Mouse (Mus musculus) urinary bladder, adult 2 months (tissue): ENCODE data around the gene Usp19. TPM values are rescaled to one million over a fixed set of nuclear protein-coding genes. Genes with fewer than 3 reads are reported as not detected.
A peak's percentile ranks its signal among the peaks of the same experiment; 100 is the strongest.

Source experiments
- DNase-seq: peaks from one replicate; pipeline ENCODE4 v3.0.0; 2022; ENCODE audit warnings: low spot score
- polyA plus RNA-seq: library from polyadenylated mRNA; depleted of rRNA; stranded (reverse); fragments of >200 nt; gene quantifications from 2 replicates; pipeline ENCODE4 v1.2.3, GENCODE M21; 2012; rRNA removed

Gene Usp19
- 133 and 144 TPM in 2 replicates for polyA plus RNA-seq

DNA sequence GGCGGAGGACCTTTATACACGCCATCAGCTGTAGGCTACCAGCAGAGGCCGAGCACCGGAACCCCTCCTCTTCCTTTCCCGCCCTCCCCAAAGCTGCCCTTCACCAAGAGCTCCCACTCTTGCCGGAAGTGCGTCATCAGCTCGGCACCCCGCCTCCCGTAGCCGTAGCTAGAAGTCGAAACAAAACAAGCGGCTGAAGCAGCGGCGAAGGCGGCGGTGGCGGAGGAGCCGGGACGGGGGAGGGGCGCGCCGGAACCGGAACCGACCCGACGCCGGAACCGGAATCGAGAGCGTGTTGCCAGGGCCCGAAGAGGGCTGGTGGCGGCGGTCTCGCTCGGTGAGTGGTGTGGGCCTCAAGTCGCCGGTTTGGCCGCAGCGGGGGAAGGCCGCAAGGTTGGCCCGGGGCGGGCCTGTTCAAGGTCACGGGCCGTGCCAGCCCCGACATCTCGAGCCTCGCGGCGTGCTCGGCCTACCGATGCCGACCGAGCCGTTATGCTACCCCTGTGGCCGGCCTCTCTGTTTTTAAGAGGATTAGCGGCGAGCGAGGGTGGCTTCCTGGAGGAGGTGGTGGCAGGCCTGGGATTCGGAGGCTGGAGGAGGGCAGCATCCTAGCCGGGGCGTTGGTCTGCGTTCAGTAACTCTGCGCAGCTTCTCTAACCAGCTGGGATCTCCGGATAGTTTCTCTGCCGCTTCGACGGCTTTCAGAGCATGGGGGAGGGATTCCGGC, at the start of gene Usp19:
Usp19 (plus strand) TSS at position 44 of the 727 bp plus-strand sequence.
- peak; percentile 79 for DNase-seq

DNA sequence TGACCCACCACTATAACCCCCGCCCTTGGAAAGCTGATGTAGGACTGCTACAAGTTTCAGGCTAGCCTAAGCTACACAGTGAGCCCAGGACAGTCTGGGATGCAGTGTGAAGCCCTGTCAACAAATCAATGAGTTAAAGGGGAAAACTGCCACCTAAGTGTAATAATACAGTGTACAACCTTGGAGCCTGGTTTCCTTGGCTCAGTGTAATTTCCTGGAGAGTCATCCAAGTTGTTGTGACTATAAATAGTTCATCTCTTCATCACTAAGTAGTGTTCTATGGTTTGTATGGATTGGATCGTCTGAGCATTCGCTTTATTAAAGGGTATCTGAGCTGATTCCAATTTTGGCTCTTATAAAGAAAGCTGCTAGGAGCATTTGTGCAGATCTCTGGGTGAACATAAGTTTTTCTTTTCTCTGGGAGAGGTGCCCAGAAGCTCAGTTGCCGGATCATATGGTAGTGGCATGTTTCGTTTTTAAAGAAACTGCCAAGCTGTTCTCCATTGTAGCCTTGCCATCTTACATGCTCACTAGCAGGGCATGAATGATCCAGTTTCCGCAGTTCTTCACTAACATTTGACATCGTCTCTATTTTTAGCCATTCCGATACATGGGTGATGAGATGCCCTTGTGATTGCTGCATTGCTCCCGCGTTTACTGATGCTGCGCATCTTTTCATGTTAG, 49.0 kb upstream of the Usp19 start:
- no peak for DNase-seq

DNA sequence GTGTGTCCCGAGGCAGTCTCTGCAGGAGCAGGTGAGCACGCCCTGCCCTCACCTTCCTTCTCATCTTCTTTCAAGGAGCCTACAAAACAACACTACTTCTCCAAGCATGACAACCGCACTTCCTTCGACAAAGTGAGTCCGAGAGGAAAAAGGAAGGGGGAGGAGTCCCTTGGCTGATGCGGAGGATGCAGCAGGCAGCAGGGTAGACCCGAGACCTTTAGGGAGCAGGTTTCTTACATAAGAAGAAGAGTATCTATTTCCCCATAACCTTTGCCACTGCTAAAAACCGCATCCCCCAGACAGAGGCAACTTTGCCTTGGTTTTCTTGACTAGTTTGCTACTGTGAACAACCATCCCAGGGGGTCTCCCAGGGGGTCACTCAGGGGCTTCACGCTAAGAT, 45.3 kb upstream of the Usp19 start:
- no peak for DNase-seq

DNA sequence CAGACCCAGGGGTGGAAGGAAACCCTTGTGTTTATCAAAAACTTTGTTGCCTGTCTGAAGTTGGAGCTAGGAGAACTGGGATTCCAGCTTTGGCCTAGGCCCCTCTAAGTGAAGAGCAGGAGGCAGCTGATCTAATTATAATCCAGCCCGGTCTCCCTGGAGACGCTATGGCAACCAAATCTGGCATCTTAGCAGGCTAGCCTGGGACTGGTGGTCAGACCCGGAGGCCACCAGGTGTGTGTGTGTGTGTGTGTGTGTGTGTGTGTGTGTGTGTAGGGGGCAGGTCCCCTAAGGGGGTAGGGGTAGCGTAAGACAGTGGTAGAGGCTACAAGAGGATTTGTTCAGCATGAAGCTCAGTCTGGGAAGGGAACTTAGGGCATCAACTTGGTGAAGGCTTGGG, 40.5 kb upstream of the Usp19 start:
- DNase-seq, result no peak

DNA sequence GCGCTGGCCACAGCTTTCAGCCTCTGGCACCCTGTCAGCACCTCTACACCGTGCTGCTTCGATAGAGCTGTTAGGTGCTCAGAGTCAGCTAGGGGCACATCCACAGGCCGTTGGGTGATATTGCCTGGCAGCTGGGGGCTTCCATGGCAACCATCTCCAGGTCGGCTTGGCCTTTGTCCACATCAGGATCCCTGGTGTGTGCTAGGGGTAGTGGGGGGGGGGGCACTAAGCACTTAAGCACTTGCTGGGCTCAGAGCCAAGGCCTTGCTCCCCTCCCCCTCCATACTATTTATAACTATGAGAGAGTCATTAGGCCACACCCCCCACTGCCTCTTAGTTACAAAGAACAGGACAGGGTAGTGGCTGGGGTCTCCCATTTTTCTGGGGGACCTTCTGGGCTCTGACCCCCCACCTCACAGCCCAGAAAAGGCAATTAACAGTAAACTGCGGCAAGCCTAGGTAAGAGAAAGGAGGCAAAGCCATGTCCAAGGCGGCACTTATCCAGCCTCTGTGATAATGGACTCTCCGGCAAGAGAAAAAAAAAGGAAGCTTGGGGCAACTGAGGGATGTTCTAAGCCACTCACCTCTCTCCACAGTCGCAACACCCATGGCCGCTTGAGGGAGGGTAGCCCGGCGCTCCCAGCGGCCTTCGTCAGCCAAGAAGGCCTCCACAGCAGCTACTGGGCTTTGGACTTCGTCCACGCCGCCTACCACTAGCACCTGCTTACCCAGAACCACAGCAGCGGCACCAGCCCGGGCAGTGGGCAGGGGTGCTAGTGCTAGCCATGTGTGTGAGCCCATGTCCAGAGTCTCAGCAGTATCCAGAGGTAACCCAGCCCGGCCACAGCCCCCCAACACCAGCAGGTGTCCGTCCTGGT, 39.9 kb upstream of the Usp19 start:
- no peak for DNase-seq

DNA sequence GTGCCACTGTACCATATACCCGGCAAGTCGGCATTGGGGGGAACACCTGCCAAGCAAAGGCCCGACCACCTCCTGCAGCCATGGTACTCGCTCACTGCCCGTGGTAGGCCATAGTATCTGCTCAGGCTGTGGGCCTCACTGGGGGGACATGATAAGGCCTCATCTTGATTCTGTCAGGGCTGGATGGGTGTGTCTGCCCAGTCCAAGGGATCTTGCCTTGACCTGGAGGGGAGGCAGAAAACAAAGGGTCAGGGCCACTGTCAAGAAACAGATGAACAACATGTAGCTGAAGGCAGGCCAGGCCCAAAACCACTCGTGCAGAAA, 39.3 kb upstream of the Usp19 start:
- DNase-seq, result no peak

DNA sequence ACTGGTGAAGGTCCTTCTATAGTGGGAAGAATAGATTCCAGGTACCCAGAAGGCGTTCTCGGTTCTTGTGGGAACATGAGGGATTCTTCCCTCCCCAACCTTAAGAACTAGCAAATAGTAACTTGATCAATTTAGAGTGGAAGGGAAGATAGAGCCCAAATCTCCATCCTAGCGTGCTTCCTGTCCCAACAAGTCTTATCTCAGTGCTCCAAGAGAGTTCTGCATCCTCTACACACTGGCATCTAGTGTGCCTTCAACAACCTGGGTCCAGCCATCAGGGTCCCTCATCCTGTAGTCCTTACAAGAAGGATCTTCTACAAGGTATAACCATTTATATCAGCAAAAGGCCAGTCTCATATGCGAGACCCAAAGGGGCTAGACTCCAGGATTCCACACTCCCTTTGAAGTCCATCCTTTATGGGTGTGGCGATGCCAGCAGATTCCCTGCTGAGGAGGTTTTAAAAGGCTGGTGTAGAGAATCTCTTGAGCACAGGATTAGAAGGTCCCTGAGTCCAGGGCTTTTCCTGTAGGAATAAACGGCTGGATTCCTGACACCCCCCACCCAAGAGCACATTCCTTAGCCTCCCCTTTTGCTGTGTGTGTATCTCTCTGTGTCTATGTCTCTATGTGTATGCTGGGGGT, 38.8 kb upstream of the Usp19 start:
- DNase-seq, result no peak

DNA sequence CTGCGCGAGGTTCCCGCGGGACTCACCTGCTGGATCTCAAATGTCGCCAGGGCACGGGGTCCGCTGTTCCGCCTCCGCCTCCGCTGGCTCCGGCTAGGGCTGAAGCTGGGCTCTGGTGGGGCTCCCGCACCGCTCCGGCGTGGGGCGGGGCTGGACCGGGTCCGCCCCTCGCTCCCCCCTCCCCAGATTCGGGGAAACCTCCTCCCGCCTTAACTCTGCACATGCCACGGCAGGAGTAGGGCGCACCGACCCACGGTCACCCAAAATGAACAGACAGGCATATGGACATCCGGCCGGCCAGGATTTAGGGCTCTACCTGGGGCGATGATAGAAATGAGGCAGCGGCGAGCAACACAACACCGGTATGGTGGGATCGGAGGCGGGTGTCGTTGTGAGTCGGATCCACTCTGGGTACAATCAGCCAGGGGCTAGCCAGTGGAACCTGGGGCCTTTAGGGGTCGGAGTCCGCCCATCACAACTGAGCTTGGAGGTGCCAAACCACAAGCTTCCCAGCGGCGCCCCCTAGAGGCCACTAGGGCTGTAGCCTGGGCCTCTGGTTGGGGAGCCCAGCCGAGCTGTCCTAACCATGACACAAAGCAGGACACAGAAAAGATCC, 38.0 kb upstream of the Usp19 start:
- DNase-seq, result peak; percentile 80

DNA sequence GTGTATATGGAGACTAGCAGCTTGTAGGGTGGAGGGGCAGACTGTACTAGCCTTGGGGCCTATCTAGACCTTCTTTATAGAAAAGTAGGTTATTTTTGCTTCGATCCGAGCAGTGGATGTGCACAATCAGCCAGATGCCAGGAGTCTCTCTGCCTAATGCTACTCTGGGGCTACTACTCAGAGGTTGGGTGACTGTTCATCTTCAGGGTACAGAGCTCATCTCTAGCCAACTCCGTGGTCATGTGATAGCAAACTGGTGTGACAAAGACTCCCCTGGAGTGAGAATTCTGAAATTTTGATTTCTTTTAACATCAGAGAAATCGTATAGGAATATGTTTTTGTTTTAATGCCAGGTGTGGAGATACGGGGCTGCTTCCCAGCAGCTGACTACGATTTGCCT, 37.5 kb upstream of the Usp19 start:
- DNase-seq, result no peak

DNA sequence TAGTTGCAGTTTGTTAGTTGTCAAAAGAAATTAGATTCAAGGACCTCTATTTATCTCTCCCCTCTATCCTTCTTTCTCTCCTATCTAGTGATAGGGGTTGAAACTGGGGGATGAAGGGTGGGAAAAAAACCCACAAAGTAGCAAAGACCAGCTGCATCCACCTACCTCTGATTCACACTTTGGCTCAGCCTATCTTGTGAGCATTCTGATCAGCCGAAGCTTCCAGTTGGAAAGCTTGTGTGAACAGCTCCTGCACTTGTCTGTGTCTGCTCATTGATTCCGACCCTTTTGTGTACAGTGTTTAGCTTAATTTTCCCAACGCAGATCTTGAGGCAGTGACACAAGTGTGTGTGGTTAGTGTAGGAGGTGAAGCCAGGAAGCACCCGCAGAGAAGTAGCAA, 36.9 kb upstream of the Usp19 start:
- DNase-seq, result no peak

DNA sequence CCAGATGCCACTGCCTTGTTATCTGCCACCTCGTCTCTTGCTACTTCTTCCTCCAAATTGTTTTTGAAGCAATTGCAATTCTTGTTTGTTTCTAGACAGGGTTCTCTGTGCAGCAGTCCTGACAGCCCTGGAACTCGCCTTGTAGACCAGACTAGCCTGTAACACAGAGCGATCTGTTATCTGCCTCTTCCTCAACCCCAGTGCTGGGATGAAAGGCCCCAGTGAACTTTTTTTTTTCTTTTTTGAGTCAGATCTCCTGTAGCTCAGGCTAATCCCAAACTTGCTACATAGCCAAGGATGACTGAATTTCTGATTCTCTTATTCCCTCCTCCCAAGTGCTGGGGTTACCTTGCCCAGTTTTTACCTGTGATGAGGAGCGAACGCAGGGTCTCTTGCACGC, 36.0 kb upstream of the Usp19 start:
- no peak for DNase-seq

DNA sequence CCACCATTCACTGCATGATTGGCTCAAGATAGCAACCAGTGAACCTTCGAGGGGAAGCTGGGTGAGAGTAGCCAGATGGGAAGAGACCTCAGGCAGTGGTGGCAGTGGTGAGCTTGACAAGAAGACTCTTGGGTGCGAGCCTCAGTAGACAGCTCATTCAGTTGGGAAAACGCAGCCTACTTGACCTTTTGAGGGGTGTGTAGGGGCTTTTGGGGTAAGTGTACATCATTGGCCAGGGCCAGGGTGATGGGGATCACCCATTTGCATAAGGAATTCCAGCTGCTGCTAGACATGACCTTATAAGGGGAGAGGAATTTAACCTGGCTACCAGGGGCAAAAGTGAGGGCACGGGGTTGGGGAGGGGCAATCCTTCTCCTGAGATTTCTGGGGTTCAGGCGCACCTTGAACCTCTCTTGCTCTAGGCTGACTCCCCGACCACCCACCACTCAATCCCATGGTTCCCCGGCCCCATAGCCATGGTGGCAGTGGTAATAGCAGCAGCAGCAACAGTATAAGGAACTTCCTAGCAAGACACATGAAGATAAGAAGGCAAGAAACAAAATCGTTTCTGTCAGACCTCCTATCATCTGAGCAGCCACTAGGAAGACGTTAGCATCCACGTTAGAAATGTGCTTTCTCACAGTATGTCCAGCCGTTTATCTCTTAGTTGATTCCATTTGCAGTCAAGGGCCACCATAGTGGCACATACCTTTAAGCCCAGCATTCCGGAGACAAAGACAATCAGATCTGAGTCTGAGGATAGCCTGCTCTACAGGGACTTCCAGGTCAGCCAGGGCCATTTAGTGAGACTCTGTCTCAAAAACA, 34.4 kb upstream of the Usp19 start:
- no peak for DNase-seq

DNA sequence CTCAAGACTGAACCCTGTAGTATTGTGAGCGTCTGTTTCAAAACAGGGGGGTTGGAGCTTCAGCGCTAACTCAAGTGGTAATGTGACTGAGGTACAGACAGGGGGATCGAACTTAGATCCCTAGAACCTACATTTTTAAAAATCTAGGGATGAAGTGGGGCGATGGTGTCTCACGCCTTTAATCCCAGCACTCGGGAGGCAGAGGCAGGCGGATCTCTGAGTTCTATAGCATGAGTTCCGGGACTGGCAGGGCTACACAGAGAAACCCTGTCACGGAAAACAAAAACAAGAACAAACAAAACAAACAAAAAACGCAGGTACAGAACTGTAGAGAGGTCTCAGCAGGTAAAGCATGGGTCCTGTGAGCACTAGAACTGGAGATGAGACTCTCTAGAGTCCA, 33.4 kb upstream of the Usp19 start:
- DNase-seq, result no peak

DNA sequence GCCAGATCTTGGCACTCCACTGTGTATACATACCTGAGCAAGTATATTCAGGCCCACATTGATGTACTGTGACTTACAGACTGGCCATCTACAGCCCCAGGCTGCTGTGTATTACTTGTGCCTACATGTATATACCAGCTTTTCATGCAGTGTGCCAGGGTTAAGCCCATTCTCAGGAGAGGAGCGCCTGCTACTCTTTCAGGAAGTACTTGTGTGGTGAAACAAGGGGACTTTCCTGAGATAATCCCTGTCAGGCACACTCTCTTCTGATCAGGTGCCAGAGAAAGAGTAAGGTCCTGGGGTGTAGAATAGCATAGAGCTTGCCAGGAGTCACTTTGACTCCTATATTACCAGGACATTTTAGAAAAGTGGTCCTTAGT, 30.5 kb upstream of the Usp19 start:
- DNase-seq, result no peak

DNA sequence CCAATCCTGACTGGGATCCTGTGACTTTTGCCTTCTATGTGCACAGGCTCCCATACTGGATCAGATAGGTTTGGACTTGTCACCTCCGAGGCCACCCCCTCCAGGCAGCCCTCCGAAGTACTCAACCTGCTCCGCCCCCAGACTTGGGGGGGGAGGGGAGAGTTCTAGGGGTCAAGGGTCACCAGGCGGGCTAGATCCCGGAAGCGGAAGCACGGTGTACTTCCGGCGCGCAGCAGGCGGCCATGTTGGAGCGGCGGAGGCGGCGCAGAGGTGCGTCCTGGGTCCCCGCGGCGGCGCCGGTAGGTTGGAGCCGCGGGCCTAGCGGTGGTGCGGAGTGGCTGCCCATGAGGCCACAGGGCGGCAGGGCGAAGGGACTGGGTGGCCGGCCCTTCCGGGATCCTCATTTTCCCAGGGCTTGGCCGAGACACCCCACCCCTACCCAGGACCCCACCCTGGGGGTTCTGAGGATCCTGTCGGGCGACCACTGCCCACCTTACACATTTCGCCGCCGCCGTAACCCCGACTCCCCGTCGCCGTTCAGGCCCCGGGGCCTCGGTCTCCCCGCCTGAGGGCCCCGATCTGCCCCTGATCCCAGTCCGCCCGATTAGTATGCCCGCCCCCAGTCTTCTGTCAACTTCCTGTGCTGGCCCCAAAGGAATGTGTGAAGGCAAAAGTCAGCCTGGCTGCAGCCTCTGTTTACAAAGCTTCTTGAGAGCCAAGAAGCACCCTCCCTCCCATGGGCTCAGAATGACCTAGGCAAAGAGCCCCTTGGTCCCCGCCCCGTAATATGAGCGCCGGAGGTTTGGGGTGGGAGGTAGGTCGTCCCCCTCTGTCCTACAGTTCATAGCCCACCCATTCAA, 29.9 kb upstream of the Usp19 start, which contains the start of gene Ccdc71:
Ccdc71 (plus strand) TSS at position 209 of the 860 bp plus-strand sequence.
- peak; percentile 70 for DNase-seq

DNA sequence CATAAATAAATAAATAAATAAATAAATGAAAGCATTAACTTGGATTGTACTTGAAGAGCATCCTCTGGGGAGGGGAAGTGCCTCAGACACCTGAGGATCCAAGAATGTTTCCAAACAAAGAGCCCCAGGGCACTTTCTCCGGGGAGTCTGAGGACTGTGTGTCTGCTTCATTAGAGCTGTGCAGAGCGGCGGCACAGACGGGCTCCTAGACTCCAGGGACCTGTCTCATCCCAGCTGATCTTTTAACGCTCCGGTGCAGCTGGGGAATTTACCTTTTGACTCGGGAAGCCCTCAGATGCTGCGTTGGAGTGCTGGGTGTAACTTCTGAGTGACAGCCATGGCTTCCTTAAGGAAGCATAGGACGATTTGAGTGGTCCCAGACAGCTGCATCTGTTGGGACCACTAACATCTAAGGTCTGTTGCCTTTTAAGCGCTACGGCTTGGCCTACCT, 29.2 kb upstream of the Usp19 start, which contains the start of gene Klhdc8b:
Klhdc8b (minus strand) TSS at position 401 of the 451 bp plus-strand sequence.
- DNase-seq, result no peak

DNA sequence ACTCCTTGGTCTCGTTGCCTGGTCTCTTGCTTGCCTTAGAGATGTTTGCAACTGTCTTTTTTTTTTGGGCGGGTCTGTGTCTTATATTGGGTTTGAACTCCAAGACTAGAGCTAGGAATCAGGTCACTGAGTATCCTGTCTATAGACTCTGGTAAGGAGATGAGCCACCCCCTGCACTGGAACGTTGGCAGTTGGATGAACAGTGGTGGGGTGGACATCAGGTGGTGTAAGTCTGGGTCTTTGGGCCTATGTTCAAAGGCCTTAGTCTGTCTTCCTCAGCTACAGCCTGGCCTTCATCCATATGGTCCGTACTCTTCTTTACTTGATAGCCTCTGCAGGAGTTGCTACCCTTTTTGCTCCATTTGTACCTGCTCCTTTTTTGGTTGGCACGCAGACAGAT, 28.7 kb upstream of the Usp19 start:
- DNase-seq, result no peak

DNA sequence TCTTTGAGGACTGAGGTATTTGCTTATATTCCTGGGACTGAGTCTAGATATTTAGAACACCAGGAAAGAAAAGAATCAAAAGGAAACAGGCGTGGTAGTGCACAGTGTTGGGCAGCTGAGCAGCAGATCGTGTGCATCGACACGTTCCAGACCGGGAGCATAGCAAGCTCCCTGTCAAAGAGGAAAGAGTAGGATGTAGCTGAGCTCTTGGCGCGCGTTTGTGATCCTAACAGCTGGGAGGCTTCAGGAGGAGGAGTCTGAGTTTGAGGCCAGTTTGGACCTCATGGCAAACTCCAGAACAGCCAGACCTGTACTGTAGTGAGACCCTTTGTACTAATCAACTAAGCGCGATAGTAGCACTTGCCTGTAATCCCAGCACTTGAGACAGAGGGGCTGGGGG, 28.2 kb upstream of the Usp19 start:
- DNase-seq, result no peak

DNA sequence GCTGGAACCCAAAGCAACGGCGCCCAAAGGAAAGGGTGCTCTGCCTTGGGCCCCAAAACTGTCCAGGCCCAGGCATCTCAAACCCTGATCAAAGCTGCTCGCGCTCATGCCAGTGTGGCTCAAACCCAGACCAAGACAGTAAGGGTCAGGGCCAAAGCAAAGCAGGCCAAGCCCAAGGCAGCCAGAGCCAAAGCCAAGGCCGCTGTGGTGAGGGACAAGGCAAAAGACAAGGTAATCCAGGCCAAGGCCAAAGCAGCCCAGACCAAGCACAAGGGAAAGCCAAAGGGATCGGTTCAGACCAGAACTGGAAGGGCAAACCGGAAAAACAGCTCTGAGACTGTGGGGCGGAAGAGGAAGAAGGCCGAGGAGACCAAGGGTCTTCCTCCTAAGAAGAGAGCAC, 26.7 kb upstream of the Usp19 start:
- no peak for DNase-seq

DNA sequence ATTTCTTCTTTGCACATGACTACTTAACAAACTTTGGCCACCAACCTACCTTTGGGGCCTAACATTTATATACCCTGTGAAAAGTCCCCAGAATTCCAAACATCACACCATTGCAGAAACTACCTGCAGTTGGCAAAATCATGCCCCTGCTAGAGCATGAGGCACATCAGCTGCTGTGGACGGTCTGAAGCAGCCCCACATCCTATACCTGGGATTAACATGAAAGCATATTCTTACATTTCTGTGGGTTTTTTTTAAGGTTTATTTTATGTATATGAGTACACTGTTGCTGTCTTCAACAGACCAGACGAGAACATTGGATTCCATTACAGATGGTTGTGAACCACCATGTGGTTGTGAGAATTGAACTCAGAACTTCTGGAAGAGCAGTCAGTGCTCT, 24.2 kb upstream of the Usp19 start:
- DNase-seq, result no peak
